Mouse (Mus musculus) embryonic fibroblast, embryonic 13.5 days (primary cell): ENCODE measurements around the gene Spon1.

Source experiments
- CTCF ChIP-seq: IDR thresholded peaks from 2 replicates; pipeline ENCODE4 v1.5.1; 2011; ENCODE audit warnings: mild to moderate bottlenecking, control low read depth, low read length, moderate library complexity, borderline replicate concordance; ENCODE audit not compliant: insufficient read depth
- POLR2A ChIP-seq: IDR thresholded peaks from 2 replicates; pipeline ENCODE4 v1.6.1; 2011; ENCODE audit warnings: low read depth, mild to moderate bottlenecking, control low read depth, low read length, moderate library complexity

DNA sequence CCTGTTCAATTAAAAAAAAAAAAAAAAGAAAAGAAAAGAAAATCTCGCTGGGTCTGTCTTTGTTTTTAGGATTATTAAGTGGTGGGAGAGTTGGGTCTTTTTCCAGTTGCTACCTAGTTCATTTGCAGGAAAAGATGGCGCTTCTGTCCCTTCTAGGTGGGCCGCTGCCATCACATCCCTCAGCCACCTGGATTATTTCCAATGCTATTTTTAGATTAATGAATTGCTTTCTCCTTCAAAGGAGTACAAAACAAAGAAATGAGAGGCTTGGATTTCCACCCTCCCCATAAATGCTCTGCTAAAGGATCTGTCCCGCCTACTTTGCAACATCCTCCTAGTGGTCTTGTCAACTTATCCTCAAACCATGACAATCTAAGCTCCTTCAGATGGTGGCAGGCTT lies 275.6 kb downstream of the Spon1 start:
- TF ChIP-seq POLR2A, result no peak
- no peak for TF ChIP-seq CTCF
